Mouse (Mus musculus) bone marrow, adult 2 months (tissue): ENCODE data around the gene Ccdc155. TPM values are rescaled to one million over a fixed set of nuclear protein-coding genes. Genes with fewer than 3 reads are reported as not detected.

Experiments
- H3K27ac ChIP-seq: fragments of 200-500 bp; 2 replicates; pipeline ENCODE4 v1.5.1; 2012; ENCODE audit warnings: low read depth, mild to moderate bottlenecking, control low read depth, inconsistent platforms, low read length; ENCODE audit not compliant: control insufficient read depth, poor library complexity, insufficient read depth
- H3K4me1 ChIP-seq: fragments of 200-500 bp; 2 replicates; pipeline ENCODE4 v1.6.1; 2011; ENCODE audit warnings: low read length; ENCODE audit not compliant: control insufficient read depth, insufficient read depth
- H3K4me3 ChIP-seq: fragments of 200-500 bp; replicated peaks from 2 replicates; pipeline ENCODE3; 2011; ENCODE audit warnings: mild to moderate bottlenecking, low read depth, low read length, control low read depth; ENCODE audit not compliant: control insufficient read depth
- CTCF ChIP-seq: fragments of 200-500 bp; IDR thresholded peaks from 2 replicates; pipeline ENCODE4 v1.5.1; 2011; ENCODE audit warnings: low read length, control low read depth; ENCODE audit not compliant: control insufficient read depth, insufficient read depth
- POLR2A ChIP-seq: fragments of 200-500 bp; IDR thresholded peaks from 2 replicates; pipeline ENCODE4 v1.6.1; 2011; ENCODE audit warnings: low read depth, mild to moderate bottlenecking, control low read depth, low read length, borderline replicate concordance; ENCODE audit not compliant: control insufficient read depth
- WGBS: fragments of 180-500 bp; shearing (Covaris S2); methylation state at CpG from one replicate; pipeline ENCODE4 v1.1.7; 2018; 5-methylcytosine and 5-hydroxymethylcytosine counted together
- polyA plus RNA-seq: library from polyadenylated mRNA; stranded (reverse); fragments of >200 nt; gene quantifications from 2 replicates; pipeline ENCODE4 v1.2.4, GENCODE M21; 2011; ENCODE audit warnings: low replicate concordance; ENCODE audit not compliant: missing spikeins, insufficient read depth, insufficient read length

The Ccdc155 gene
- polyA plus RNA-seq, 1 experiment, result not detected

DNA sequence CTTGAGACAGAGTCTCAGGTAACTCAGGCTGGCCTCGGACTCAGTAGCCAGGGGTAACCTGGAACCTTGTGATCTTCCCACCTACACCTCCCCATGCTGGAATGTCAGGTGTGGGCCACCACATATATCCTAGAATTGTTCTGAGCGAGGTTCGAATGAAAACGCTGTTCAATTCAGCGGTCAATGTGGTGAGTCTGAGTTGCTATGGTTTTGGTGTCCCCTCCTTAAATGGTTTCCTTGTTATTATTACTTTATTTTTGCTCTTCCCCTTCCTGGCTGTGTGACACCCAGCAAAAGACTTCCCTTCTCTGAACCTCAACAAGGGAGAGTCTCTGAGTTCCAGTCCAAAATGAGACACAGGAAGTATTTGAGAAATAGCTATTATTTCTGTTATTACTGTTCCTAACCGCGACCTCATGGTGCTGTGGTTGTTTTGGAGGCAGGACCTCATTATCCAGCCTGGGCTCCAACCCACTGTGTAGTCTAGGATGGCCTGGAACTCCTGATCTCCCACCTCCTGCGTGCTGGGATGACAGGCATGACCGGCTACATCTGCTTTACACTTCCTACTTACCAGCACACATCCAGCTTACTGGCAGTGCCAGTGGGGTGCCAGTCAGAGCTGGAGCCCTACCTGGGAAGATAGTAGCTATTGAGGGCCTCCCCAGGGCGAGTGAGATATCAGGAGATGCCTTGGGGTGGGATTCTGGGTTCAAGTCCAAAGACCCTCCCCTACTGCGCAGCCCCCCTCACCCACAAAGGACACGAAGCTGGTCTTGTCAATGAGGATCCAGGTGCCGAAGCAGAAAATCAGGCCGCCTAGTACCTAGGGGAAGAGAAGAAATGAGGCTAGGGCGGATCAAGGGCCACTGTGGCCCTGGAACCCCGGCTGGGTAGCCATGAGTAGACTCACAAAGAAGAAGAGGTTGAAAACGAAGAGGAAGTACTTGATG, 33.3 kb upstream of the Ccdc155 start:
- no peak for TF ChIP-seq POLR2A
- TF ChIP-seq CTCF, result no peak
- peak overlapping the region; percentile 82 for H3K4me3 ChIP-seq
- peaks cover 5% of the 10 kb centered on the region; the same call in 1 of the 2 replicates for H3K4me1 ChIP-seq
- H3K27ac ChIP-seq, result peak overlapping the region; percentile 94
- 12% methylated on average over 17 of the region's 17 CpGs for WGBS

DNA sequence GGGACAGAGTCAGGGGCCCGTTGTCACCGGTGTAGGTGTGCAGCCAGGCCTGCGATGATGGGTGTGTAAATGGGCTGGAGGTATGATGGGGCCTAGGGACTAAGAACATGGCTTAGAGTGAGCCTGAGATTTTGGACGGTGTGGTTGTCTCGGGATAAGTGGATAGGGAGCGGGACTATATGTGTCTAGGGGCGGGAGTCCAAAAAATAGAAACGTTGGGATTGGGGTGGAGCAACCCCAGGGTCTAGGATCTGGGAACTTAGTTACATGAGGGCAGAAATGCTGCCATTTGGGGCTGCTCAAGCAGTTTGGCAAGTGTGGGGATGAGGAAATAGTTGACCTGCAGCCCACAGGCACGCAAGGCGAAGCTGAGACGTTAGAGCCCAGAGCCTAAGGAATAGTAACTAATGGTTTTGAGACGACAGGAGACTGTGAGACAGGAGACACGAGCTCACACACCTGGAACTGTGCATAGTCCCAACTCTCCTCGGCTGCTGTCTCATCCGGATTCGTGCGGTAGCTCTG, 31.0 kb upstream of the Ccdc155 start:
- 68% methylated on average over 17 of the region's 17 CpGs for whole genome bisulfite sequencing
- Histone ChIP-seq H3K4me1 (peaks cover 5% of the 10 kb centered on the region; the same call in 1 of the 2 replicates), H3K4me3 (no peak overlapping the region), H3K27ac (no peak overlapping the region)
- TF ChIP-seq POLR2A (no peak; the same call in 1 of the 2 replicates), CTCF (no peak)

DNA sequence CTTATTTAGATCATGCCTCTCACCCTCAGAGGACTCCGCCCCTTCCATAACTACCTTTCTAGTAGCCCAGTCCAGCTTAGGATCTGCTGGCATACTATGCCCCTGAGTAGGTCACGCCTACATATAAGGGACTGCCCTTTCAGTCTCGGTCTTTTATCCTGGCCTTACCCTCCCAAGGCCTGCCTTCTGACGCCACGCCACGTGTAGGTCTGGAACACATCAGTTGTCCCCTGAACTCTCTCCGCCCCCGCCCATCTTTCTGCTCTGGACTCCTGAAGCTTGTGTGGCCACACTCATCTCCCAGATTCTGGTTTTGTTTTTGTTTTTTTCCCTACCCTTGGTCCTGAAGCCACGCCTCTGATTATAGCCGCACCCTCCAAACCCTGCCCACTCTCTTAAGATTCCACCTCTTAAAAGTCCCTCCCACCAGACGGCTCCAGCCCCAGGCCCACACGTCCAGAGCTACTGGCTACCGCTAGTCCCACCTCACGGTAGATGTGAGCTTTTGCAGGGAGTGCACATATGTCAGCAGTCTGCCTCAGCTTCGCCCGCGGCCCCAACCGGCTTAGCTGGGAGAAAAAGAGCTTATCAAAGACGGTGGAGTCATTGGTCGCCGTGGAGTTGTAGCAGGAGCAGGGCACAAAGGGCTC, 30.4 kb upstream of the Ccdc155 start:
- H3K27ac ChIP-seq, result no peak overlapping the region
- 81% methylated on average over 21 of the region's 21 CpGs for WGBS
- TF ChIP-seq POLR2A (no peak; the same call in 1 of the 2 replicates), CTCF (no peak)
- H3K4me1 ChIP-seq, result peaks cover 4% of the 10 kb centered on the region; the same call in 1 of the 2 replicates
- no peak overlapping the region for H3K4me3 ChIP-seq

DNA sequence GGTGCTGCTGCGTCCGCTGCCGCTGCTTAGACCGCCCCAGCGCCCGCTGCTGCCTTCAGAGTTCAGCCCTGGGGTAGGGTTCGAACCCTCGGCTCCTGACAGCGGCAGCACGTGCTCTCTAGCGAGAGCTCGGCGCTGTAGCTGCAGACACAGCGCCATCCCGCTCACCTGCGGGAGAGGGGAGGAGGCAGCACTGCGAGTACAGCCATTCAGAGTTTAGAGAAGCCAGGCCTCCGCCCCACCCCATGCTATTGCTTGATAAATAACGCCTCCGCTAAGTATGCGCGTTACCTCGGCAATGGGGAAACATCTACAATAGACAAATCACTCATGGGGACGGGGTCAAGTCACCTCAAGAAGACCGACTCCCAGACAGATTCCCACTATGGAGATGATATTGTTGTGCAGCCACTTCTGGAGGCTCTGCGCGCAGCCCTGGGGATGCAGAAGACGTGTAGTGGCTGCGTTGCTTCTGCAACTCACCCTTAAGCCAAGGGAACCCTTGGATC, 29.7 kb upstream of the Ccdc155 start:
- peaks cover 3% of the 10 kb centered on the region; the same call in 1 of the 2 replicates for H3K4me1 ChIP-seq
- 85% methylated on average over 29 of the region's 29 CpGs for WGBS
- peak overlapping the region; percentile 18; the same call in 1 of the 2 replicates for H3K27ac ChIP-seq
- TF ChIP-seq CTCF (no peak), POLR2A (no peak; the same call in 1 of the 2 replicates)
- H3K4me3 ChIP-seq, result no peak overlapping the region

DNA sequence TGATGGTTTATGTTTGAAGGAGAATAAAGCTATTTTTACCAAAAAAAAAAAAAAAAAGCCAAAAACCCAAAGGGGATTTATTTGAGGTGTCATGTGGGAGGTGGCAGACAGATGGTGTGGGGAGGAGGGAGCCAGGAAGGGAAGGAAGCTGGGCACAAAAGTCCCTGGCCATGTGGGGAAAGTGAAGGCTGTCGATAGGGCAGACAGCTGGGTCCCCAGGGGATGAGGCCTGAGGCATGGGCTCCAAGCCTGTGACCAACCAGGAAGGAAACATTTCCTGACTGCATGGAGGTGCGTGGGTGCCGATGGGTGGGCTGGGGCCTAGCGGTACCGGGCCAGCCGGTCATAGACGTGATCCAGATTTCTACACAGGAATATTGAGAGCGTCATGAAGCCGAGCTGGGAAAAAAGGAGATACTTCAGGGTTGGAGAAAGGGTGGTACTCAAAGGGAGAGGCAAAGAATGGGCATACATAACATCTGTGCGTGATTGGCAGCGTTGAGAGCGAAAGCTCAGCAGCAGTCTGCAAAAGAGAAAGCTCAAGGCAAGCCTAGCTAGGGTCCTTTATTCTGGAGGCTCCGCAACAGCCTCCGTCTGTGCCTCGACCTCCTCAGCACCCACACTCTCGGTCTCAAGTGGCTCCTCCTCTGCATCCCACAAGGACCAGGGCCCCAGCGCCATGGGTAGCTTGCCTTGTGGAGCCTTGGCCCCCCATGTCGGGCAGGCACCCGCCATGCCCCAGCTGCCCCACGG, 29.1 kb upstream of the Ccdc155 start:
- peak overlapping the region; percentile 18; the same call in 1 of the 2 replicates for H3K27ac ChIP-seq
- H3K4me1 ChIP-seq, result peaks cover 3% of the 10 kb centered on the region; the same call in 1 of the 2 replicates
- no peak overlapping the region for H3K4me3 ChIP-seq
- 48% methylated on average over 20 of the region's 20 CpGs for WGBS
- TF ChIP-seq POLR2A (no peak), CTCF (no peak)

DNA sequence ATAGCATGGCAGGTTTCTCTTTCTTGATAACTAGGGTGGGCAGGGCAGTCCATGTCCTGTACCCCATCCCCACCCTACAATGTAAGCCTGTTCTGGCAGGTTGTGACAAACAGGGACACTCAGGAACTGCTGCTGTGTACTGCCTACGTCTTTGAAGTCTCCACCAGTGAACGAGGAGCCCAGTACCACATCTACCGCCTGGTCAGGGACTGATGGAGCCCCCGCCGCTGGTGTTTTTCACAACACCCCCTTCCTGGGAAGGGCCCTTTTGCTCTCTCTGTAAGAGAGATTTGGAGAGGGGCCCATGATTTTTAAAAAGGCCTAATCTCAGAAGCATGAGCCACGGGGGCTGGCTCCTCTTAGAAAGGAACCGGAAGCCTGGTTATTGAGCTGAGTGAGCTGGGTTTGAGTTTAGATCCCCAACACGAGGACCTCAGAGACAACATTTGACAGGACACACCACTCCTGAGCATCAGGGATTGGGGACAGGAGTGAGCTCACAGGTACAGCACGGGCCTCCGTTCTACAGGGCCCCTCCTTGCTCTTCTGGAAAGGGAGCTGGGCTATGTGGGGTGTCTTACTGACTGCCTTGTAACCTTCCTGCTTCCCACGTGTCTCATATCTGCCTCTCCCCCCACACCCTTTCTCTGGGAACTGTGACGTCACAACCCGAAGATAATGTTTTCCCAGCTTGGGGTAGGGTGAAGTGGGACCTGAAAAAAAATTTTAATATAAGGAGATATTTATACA, 28.2 kb upstream of the Ccdc155 start:
- H3K4me3 ChIP-seq, result no peak overlapping the region
- WGBS, result 63% methylated on average over 13 of the region's 13 CpGs
- H3K27ac ChIP-seq, result no peak overlapping the region
- TF ChIP-seq CTCF (no peak), POLR2A (no peak)
- H3K4me1 ChIP-seq, result peaks cover 3% of the 10 kb centered on the region; the same call in 1 of the 2 replicates

DNA sequence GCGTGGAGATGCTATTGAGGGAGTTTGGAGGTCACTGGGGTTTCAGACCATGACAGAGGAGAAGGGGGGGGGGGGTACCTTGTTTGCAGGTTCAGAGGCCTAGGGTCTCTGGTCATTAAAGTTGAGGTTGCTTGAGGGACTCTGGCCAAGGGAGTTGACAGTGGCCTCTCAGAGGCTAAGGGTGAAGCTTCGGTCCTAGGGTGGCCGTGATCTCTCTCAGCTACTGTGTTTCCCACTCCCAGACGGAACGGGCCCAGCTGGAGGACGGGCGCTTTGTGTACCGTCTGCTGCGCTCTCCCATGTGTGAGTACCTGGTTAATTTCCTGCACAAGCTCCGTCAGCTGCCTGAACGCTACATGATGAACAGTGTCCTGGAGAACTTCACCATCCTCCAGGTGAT, 27.2 kb upstream of the Ccdc155 start:
- Histone ChIP-seq H3K27ac (no peak overlapping the region), H3K4me3 (no peak overlapping the region), H3K4me1 (peaks cover 3% of the 10 kb centered on the region; the same call in 1 of the 2 replicates)
- 87% methylated on average over 11 of the region's 11 CpGs for WGBS
- TF ChIP-seq CTCF (no peak), POLR2A (no peak)
